Mouse (Mus musculus) ovary, adult 10 weeks (tissue): ENCODE data around the gene Mansc4. TPM values are rescaled to one million over a fixed set of nuclear protein-coding genes. Genes with fewer than 3 reads are reported as not detected.

Experiments used
- polyA plus RNA-seq: library from polyadenylated mRNA; stranded (reverse); fragments of 350-450 nt; fragmentation: Illumina TruSeq; extraction: RNeasy Lipid Tissue Mini Kit (QIAGEN cat#74804); gene quantifications from one replicate; pipeline ENCODE4 v1.2.3, GENCODE M21; 2014

Gene Mansc4
- not detected for polyA plus RNA-seq

GRCm38 (mm10) chr6:147086594-147087225, at the start of gene Mansc4:
Gene Mansc4, minus strand, starts transcription at chr6:147087032.

GRCm38 (mm10) chr6:147091136-147092120, 4.6 kb upstream of the Mansc4 start, which contains the start of gene Klhl42:
Gene Klhl42, plus strand, starts transcription at chr6:147091379.

DNA sequence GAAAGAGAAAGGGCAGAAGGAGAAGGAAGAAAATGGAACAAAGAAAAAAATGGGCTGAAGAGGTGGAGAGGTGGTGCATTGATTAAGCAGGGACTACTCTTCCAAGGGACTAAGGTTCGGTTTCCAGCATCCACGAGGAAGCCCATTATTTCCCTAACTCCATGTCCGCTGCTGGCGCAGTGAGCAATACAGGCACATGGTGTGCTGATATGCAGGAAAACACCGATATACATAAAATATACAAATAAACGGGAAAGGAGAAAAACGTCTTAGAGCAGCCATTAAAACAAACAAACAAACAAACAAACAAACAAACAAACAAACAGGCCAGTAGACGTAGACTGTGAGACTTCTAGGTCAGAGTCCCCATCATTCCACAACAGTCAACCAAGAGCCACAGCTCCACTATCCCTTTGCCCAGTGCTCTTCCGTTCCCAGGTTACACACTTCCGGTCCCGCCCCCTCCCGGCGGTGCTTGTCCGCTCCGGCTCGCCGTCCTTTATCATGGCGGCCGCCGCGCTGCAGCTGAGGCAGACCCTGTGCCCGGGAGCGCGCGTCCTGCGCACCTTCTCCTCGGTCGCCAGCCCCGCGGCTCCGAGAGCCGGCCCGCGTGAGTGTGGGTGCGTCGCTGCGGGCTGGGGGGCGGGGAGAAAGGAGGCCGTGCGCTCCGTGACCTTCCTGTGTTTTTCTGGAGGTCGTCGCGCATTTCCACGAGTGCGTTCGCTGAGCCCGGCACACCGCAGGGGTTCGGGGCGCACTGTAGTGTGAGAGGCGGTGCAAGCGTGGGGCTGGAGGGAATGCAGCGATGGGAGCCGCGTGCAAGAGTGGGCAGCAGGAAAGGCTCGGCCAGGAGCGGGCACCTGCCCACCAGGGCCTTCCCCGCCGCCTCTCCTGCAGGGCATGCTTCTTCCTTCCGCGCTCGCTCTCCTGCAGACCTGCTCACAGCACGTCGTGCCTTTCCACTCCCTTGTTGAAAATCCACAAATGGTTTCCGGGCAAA, 44.2 kb downstream of the Mansc4 start, which contains the start of gene Mrps35:
TSS of gene Mrps35 (plus strand) at position 474 of the 1,000 bp plus-strand sequence.

GRCm38 (mm10) chr6:147032303-147032925, 54.4 kb downstream of the Mansc4 start, which contains the start of gene Rep15:
Gene Rep15, plus strand, starts transcription at chr6:147032584.

Other genes with a start within 250 kb of the Mansc4 start
- gene Smco2, start 236.9 kb downstream of the Mansc4 start, polyA plus RNA-seq = not detected
- gene Ppfibp1, start 198.5 kb downstream of the Mansc4 start, polyA plus RNA-seq = 103 TPM
- not detected for gene 1700034J05Rik, start 132.6 kb downstream of the Mansc4 start, polyA plus RNA-seq
- 2.6 TPM for gene Rep15, start 54.4 kb downstream of the Mansc4 start, polyA plus RNA-seq
- gene Mrps35, start 44.3 kb downstream of the Mansc4 start, polyA plus RNA-seq = 15.3 TPM
- 44.8 TPM for gene Klhl42, start 4.3 kb upstream of the Mansc4 start, polyA plus RNA-seq
- 1.2 TPM for gene Pthlh, start 177.2 kb upstream of the Mansc4 start, polyA plus RNA-seq